Mouse (Mus musculus) C2C12 (cell line): ENCODE data around the gene Paxx.

Source experiments
- CEBPB ChIP-seq: IDR thresholded peaks from one replicate; pipeline ENCODE4 v1.6.1; 2011; ENCODE audit warnings: low read depth, mild to moderate bottlenecking, control low read depth, moderate library complexity
- CTCF ChIP-seq: IDR thresholded peaks from one replicate; pipeline ENCODE4 v1.5.1; 2011; ENCODE audit not compliant: control insufficient read depth, insufficient read depth, insufficient read length
- FOSL1 ChIP-seq: IDR thresholded peaks from one replicate; pipeline ENCODE4 v1.8.0; 2011; ENCODE audit warnings: mild to moderate bottlenecking, low read length; ENCODE audit not compliant: poor library complexity, insufficient read depth, severe bottlenecking
- MYOG ChIP-seq: IDR thresholded peaks from one replicate; pipeline ENCODE4 v1.6.1; 2011; ENCODE audit not compliant: control insufficient read depth, insufficient read length; ENCODE audit errors: extremely low read depth

GRCm38 (mm10) chr2:25433101-25433500 is 27.8 kb downstream of the Paxx start:
- TF ChIP-seq MYOG (no peak), CTCF (no peak), FOSL1 (no peak), CEBPB (no peak)
